Mouse (Mus musculus) myocyte (in vitro differentiated cells): ENCODE data around the gene Cramp1l.

Experiments used
- CEBPB ChIP-seq: IDR thresholded peaks from 2 replicates; pipeline ENCODE4 v1.6.1; 2011; ENCODE audit warnings: mild to moderate bottlenecking, moderate library complexity; ENCODE audit not compliant: poor library complexity, insufficient read depth, severe bottlenecking
- E2F4 ChIP-seq: IDR thresholded peaks from one replicate; pipeline ENCODE4 v1.6.1; 2011; ENCODE audit warnings: mild to moderate bottlenecking, control low read depth, moderate library complexity; ENCODE audit not compliant: insufficient read depth
- MAX ChIP-seq: IDR thresholded peaks from one replicate; pipeline ENCODE4 v1.6.1; 2011; ENCODE audit warnings: low read depth, mild to moderate bottlenecking, control low read depth
- MYOD1 ChIP-seq, 3 experiments: IDR thresholded peaks; one replicate each; pipeline ENCODE4 v1.6.1; 2011; ENCODE audit warnings: control low read depth in 2 of 3, low read depth in 2 of 3, mild to moderate bottlenecking in 2 of 3, moderate library complexity in 1 of 3; ENCODE audit not compliant: insufficient read length in 2 of 3, control insufficient read depth in 1 of 3
- POLR2A ChIP-seq: IDR thresholded peaks from one replicate; pipeline ENCODE4 v1.6.1; 2011; ENCODE audit warnings: low read depth, mild to moderate bottlenecking, control low read depth, moderate library complexity; ENCODE audit not compliant: insufficient read length
- POLR2AphosphoS2 ChIP-seq: IDR thresholded peaks from one replicate; pipeline ENCODE4 v1.6.1; 2011; ENCODE audit warnings: low read depth, control low read depth; ENCODE audit not compliant: insufficient read length
- REST ChIP-seq: IDR thresholded peaks from one replicate; pipeline ENCODE4 v1.6.1; 2011; ENCODE audit warnings: mild to moderate bottlenecking, control low read depth, moderate library complexity; ENCODE audit not compliant: insufficient read depth, insufficient read length
- SRF ChIP-seq: IDR thresholded peaks from one replicate; pipeline ENCODE4 v1.6.1; 2011; ENCODE audit warnings: low read depth; ENCODE audit not compliant: control insufficient read depth, insufficient read length
- USF1 ChIP-seq: IDR thresholded peaks from one replicate; pipeline ENCODE4 v1.6.1; 2011; ENCODE audit warnings: low read depth, mild to moderate bottlenecking, control low read depth, moderate library complexity

DNA sequence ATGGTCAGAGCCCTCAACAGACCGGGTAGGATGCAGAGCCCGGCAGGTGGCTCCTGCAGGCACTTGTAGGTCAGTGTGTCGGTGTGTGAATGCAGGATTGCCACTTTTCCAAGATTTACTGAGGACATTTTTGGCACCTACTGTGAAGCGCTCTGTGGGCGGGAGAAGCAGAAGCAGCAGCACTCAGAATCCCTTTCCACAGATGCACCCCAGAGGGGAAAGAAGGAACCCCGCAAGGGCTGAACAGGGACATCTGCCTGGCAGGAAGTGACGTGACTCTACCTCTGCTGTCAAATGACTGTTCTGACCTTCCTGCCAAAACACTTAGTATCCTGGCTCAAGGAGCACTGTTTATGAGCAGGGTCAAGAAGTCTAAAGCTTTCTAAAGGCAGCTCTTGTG, 72.6 kb downstream of the Cramp1l start:
- TF ChIP-seq POLR2A (no peak), MAX (no peak), USF1 (no peak), SRF (no peak), POLR2AphosphoS2 (no peak), E2F4 (no peak), CEBPB (no peak), MYOD1 (IDR thresholded peaks at IDR 0.05; ENCODE audit: control insufficient read depth in 1 of 3, insufficient read length in 2 of 3, low read depth in 2 of 3) (no peak), REST (no peak)
